Mouse (Mus musculus) cerebellum, adult 2 months (tissue): Measurements from ENCODE around the gene Rtn4r.

Experiments
- CTCF ChIP-seq: fragments of 200-500 bp; IDR thresholded peaks from 2 replicates; pipeline ENCODE4 v1.5.1; 2011; ENCODE audit warnings: low read depth, mild to moderate bottlenecking, control low read depth, low read length, moderate library complexity, borderline replicate concordance; ENCODE audit not compliant: insufficient read depth
- POLR2A ChIP-seq: fragments of 200-500 bp; IDR thresholded peaks from 2 replicates; pipeline ENCODE4 v1.6.1; 2011; ENCODE audit warnings: low read length, control low read depth, borderline replicate concordance; ENCODE audit not compliant: insufficient read depth

- TF ChIP-seq CTCF (no peak), POLR2A (no peak)
Observed at GRCm38 (mm10) chr16:18148208-18148876, 20.9 kb downstream of the Rtn4r start.
